Mouse (Mus musculus): ENCODE results near the gene Hist1h2bm.
"Not testable (repeated sequence)": the region's sequence is repeated elsewhere in the genome, so short reads cannot be mapped to it uniquely, and the experiment has no call there.

DNA sequence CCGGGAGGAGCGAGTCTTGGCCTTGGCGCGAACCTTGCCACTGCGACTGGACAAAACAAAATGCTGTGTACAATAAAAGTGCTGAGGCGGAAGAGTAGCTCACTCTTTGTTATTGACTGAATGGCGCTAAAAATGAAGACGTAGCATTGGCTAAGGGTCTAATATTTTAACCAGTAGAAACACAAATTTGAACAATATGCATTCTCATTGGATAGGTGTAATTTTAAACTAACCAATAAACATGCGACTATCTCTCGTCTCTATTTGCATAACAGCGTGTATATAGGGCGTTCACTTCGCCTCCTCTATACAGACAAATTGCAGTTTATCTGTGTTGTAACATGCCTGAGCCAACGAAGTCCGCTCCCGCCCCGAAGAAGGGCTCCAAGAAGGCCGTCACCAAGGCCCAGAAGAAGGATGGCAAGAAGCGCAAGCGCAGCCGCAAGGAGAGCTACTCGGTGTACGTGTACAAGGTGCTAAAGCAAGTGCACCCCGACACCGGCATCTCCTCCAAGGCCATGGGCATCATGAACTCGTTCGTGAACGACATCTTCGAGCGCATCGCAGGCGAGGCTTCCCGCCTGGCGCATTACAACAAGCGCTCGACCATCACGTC is at the start of gene Hist1h2bm:
- not testable (repeated sequence) for TF ChIP-seq CTCF (conservative IDR thresholded peaks at IDR 0.05; ENCODE audit: insufficient read depth, insufficient read length, low read depth, low read length)
- peak; percentile 24 for TF ChIP-seq POLR2A (IDR thresholded peaks at IDR 0.05; ENCODE audit: low read depth, low read length)

Measured in kidney, adult 2 months (tissue).